Mouse (Mus musculus) forebrain, embryonic 16.5 days (tissue): ENCODE data around the gene 2410131K14Rik. TPM values are rescaled to one million over a fixed set of nuclear protein-coding genes. Genes with fewer than 3 reads are reported as not detected.

Experiments
- ATAC-seq: fragments of 200-750 bp; cut with Nextera tagmentation; 2 replicates; pipeline ENCODE4 v1.8.0; 2017; ENCODE audit warnings: mild to moderate bottlenecking, moderate library complexity
- H3K27ac ChIP-seq: fragments of 300-500 bp; sonication (generic); 2 replicates; pipeline ENCODE4 v1.5.1; 2014; ENCODE audit warnings: low read length, control low read depth
- H3K27me3 ChIP-seq: fragments of 300-500 bp; sonication (generic); replicated peaks from 2 replicates; pipeline ENCODE4 v1.6.1; 2014; ENCODE audit warnings: low read length; ENCODE audit not compliant: control insufficient read depth, insufficient read depth
- H3K36me3 ChIP-seq: fragments of 300-500 bp; sonication (generic); 2 replicates; pipeline ENCODE4 v1.6.1; 2014; ENCODE audit not compliant: control insufficient read depth, insufficient read depth
- H3K4me1 ChIP-seq: fragments of 300-500 bp; sonication (generic); replicated peaks from 2 replicates; pipeline ENCODE4 v1.6.1; 2014; ENCODE audit warnings: low read length; ENCODE audit not compliant: control insufficient read depth, insufficient read depth
- H3K4me2 ChIP-seq: fragments of 300-500 bp; sonication (generic); 2 replicates; pipeline ENCODE4 v1.6.1; 2014; ENCODE audit warnings: mild to moderate bottlenecking, low read length, control low read depth
- H3K4me3 ChIP-seq: fragments of 300-500 bp; sonication (generic); replicated peaks from 2 replicates; pipeline ENCODE4 v1.5.1; 2014; ENCODE audit warnings: mild to moderate bottlenecking, low read length, control low read depth
- H3K9ac ChIP-seq: fragments of 300-500 bp; sonication (generic); replicated peaks from 2 replicates; pipeline ENCODE4 v1.6.1; 2014; ENCODE audit warnings: low read depth, low read length, control low read depth
- H3K9me3 ChIP-seq: fragments of 300-500 bp; sonication (generic); 2 replicates; pipeline ENCODE4 v1.6.1; 2016; ENCODE audit warnings: low read length; ENCODE audit not compliant: control insufficient read depth
- WGBS: fragments of 180-500 bp; shearing (Covaris S2); extraction: QIAGEN DNeasy Blood & Tissue Kit; methylation state at CpG from one replicate; pipeline ENCODE4 v1.1.7; 2014; 5-methylcytosine and 5-hydroxymethylcytosine counted together
- polyA plus RNA-seq: library from polyadenylated mRNA; unstranded; fragments of >200 nt; fragmentation: Nextera tagmentation; extraction: Ambion mirVana; gene quantifications from 2 replicates; pipeline ENCODE4 v1.2.1, GENCODE M21; 2015

The 2410131K14Rik gene
- polyA plus RNA-seq, result 17.8 and 18.6 TPM in 2 replicates

- Histone ChIP-seq H3K4me2 (peak within 1 kb of the TSS; percentile 85), H3K9ac (peak within 1 kb of the TSS; percentile 88), H3K36me3 (peaks cover 5% of the 10 kb centered on the region; the same call in 1 of the 2 replicates), H3K27ac (peak within 1 kb of the TSS; percentile 80), H3K4me3 (peak within 1 kb of the TSS; percentile 87), H3K9me3 (no peaks in the 10 kb centered on the region), H3K27me3 (no peaks in the 10 kb centered on the region), H3K4me1 (peaks cover 22% of the 10 kb centered on the region)
- ATAC-seq, result peak; percentile 100
- WGBS, result under 1% methylated on average over 68 of the region's 68 CpGs
Measured at GRCm38 (mm10) chr5:118244606-118245443, at the start of gene 2410131K14Rik, which contains the start of gene Rnft2. Gene 2410131K14Rik, plus strand, starts transcription at chr5:118245227. Gene Rnft2, minus strand, starts transcription at chr5:118245116.

- H3K4me3 ChIP-seq, result no peak overlapping the region
- ATAC-seq, result peak; percentile 34; the same call in 1 of the 2 replicates
- no peak overlapping the region for H3K9ac ChIP-seq
- H3K4me2 ChIP-seq, result no peak overlapping the region
- peak overlapping the region; percentile 21; the same call in 1 of the 2 replicates for H3K27ac ChIP-seq
- no peaks in the 10 kb centered on the region for H3K27me3 ChIP-seq
- H3K4me1 ChIP-seq, result peaks cover 15% of the 10 kb centered on the region
- H3K36me3 ChIP-seq, result peaks cover under 1% of the 10 kb centered on the region; the same call in 1 of the 2 replicates
- 50% methylated on average over 13 of the region's 13 CpGs for WGBS
- no peaks in the 10 kb centered on the region for H3K9me3 ChIP-seq
Measured at GRCm38 (mm10) chr5:118197421-118197820, 47.6 kb upstream of the 2410131K14Rik start.

GRCm38 (mm10) chr5:118199670-118200069 is 45.4 kb upstream of the 2410131K14Rik start:
- Histone ChIP-seq H3K27ac (no peak overlapping the region), H3K36me3 (peaks cover 4% of the 10 kb centered on the region; the same call in 1 of the 2 replicates), H3K4me3 (no peak overlapping the region), H3K9ac (no peak overlapping the region), H3K27me3 (no peaks in the 10 kb centered on the region), H3K9me3 (no peaks in the 10 kb centered on the region), H3K4me1 (peaks cover 10% of the 10 kb centered on the region), H3K4me2 (no peak overlapping the region)
- WGBS, result 68% methylated on average over 5 of the region's 5 CpGs
- 0 out of 2 replicates have a peak, but pooled peaks have one; percentile 18 for ATAC-seq

- WGBS, result 86% methylated on average over 16 of the region's 16 CpGs
- H3K27ac ChIP-seq, result no peak overlapping the region
Measured at GRCm38 (mm10) chr5:118204675-118205440, 40.2 kb upstream of the 2410131K14Rik start.

GRCm38 (mm10) chr5:118205852-118206251 is 39.2 kb upstream of the 2410131K14Rik start:
- Histone ChIP-seq H3K4me3 (no peak overlapping the region), H3K4me1 (no peaks in the 10 kb centered on the region), H3K9ac (no peak overlapping the region), H3K4me2 (no peak overlapping the region), H3K36me3 (peaks cover 4% of the 10 kb centered on the region; the same call in 1 of the 2 replicates), H3K27ac (no peak overlapping the region), H3K27me3 (no peaks in the 10 kb centered on the region), H3K9me3 (no peaks in the 10 kb centered on the region)
- ATAC-seq, result no peak
- 75% methylated on average over 8 of the region's 8 CpGs for WGBS

More at GRCm38 (mm10) chr5:118204675-118205440, 40.2 kb upstream of the 2410131K14Rik start:
- H3K27me3 ChIP-seq, result no peaks in the 10 kb centered on the region
- peaks cover 4% of the 10 kb centered on the region; the same call in 1 of the 2 replicates for H3K36me3 ChIP-seq
- ATAC-seq, result no peak
- H3K9ac ChIP-seq, result no peak overlapping the region
- H3K4me3 ChIP-seq, result no peak overlapping the region
- H3K9me3 ChIP-seq, result no peaks in the 10 kb centered on the region
- H3K4me1 ChIP-seq, result no peaks in the 10 kb centered on the region
- no peak overlapping the region for H3K4me2 ChIP-seq

- Histone ChIP-seq H3K36me3 (no peaks in the 10 kb centered on the region), H3K9ac (peak overlapping the region; percentile 60), H3K4me1 (peaks cover 14% of the 10 kb centered on the region), H3K4me2 (peak overlapping the region; percentile 76), H3K4me3 (peak overlapping the region; percentile 44), H3K27ac (peak overlapping the region; percentile 65), H3K27me3 (no peaks in the 10 kb centered on the region), H3K9me3 (no peaks in the 10 kb centered on the region)
- WGBS, result 15% methylated on average over 5 of the region's 5 CpGs
- peak; percentile 51; the same call in 1 of the 2 replicates for ATAC-seq
Measured at GRCm38 (mm10) chr5:118214012-118214411, 31.0 kb upstream of the 2410131K14Rik start.

- ATAC-seq, result peak; percentile 92
- peak overlapping the region; percentile 44 for H3K4me3 ChIP-seq
- H3K9me3 ChIP-seq, result no peaks in the 10 kb centered on the region
- H3K27me3 ChIP-seq, result no peaks in the 10 kb centered on the region
- H3K36me3 ChIP-seq, result no peaks in the 10 kb centered on the region
- WGBS, result 4% methylated on average over 24 of the region's 24 CpGs
- H3K4me1 ChIP-seq, result peaks cover 14% of the 10 kb centered on the region
- peak overlapping the region; percentile 65 for H3K27ac ChIP-seq
- peak overlapping the region; percentile 76 for H3K4me2 ChIP-seq
- H3K9ac ChIP-seq, result peak overlapping the region; percentile 60
Measured at GRCm38 (mm10) chr5:118214418-118215154, 30.4 kb upstream of the 2410131K14Rik start.

- Histone ChIP-seq H3K4me2 (no peak overlapping the region), H3K27me3 (no peaks in the 10 kb centered on the region), H3K9ac (no peak overlapping the region), H3K9me3 (no peaks in the 10 kb centered on the region), H3K4me1 (peaks cover 14% of the 10 kb centered on the region), H3K4me3 (no peak overlapping the region), H3K36me3 (peaks cover 3% of the 10 kb centered on the region; the same call in 1 of the 2 replicates), H3K27ac (no peak overlapping the region)
- 83% methylated on average over 6 of the region's 6 CpGs for WGBS
- ATAC-seq, result no peak
Measured at GRCm38 (mm10) chr5:118217410-118217809, 27.6 kb upstream of the 2410131K14Rik start.
